Mouse (Mus musculus) lung, adult 18-20 months (tissue): ENCODE measurements at regions not wholly inside any gene's neighbourhood (a gene's known extent, or its start where the extent isn't known, plus 50 kb on each side); places are given as distances from the start of the nearest gene placed in this dataset.
A peak's percentile ranks its signal among the peaks of the same experiment; 100 is the strongest.
"Not testable (repeated sequence)": the region's sequence is repeated elsewhere in the genome, so short reads cannot be mapped to it uniquely, and the experiment has no call there.

ENCODE experiments used
- DNase-seq, 2 experiments: peaks; one replicate each; pipeline ENCODE4 v3.0.0; 2022; ENCODE audit warnings: mixed read lengths in 2 of 2

- DNase-seq, result not testable (repeated sequence)
Measured at GRCm38 (mm10) chr1:23316288-23316687, 81.3 kb downstream of the Ogfrl1 start.

- DNase-seq, result not testable (repeated sequence)
Measured at GRCm38 (mm10) chr1:23314863-23315262, 82.7 kb downstream of the Ogfrl1 start.

DNA sequence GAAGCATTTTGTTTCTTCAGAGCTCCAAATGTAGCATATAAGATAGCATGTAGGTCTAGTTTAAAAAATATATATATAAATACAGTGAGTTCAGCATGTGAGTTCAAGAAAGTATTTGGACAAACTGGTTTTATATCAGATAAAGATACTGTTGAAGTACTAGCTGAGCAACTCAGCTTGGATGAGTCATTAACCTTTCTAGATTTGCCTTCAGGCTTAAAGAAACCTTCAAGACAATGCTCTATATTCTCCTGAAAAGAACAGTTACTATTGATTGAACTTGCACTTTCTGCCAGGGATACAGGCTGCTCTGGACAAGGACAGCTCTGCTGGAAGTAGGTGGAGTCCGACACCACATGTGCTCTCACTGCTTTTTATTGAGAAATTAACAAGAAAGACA, 104.9 kb downstream of the Ogfrl1 start:
- DNase-seq, result no peak

DNA sequence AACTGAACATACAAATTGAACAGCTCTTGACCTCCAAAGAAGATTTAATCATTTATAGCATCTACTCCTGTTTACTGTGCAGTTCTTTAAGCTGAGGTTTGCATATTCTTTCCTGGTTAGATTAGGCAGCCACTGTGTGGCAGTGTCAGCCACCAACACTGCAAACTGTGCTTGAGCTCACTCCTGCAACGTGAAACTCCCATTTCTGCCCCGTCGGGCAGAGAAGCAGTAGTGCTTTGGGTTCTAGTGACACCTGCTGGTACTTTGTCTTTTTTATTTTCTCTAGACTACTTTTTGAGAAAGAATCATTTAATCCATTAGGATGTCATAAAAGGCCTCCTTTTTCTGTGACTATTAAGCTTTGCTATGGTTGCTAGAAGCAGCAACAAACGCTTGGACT, 110.8 kb downstream of the Ogfrl1 start:
- peak; percentile 45 to 72 for DNase-seq

GRCm38 (mm10) chr1:23282870-23283219, 114.7 kb downstream of the Ogfrl1 start:
- DNase-seq, result no peak

GRCm38 (mm10) chr1:23282215-23282869, 115.2 kb downstream of the Ogfrl1 start:
- DNase-seq, result no peak

- peak in 1 of 2 experiments; percentile 40 for DNase-seq
Measured at GRCm38 (mm10) chr1:23279827-23280226, 117.7 kb downstream of the Ogfrl1 start.

DNA sequence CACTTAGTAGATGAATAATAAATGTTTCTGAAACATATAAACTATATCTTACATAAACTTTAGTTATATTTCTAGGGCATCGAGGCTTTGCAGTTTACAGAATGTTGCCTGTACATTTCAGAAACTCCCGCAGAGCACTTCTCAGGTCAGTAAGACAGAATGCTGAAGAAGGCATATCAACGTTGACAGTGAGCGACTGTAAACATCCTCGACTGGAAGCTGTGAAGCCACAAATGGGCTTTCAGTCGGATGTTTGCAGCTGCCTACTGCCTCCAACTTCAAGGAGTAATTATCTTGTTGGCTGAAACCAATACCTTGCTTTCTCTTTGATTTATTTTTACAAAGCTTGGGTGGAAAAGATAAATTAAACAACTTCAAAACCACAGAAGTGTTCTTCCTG, 125.5 kb downstream of the Ogfrl1 start:
- DNase-seq, result no peak

DNA sequence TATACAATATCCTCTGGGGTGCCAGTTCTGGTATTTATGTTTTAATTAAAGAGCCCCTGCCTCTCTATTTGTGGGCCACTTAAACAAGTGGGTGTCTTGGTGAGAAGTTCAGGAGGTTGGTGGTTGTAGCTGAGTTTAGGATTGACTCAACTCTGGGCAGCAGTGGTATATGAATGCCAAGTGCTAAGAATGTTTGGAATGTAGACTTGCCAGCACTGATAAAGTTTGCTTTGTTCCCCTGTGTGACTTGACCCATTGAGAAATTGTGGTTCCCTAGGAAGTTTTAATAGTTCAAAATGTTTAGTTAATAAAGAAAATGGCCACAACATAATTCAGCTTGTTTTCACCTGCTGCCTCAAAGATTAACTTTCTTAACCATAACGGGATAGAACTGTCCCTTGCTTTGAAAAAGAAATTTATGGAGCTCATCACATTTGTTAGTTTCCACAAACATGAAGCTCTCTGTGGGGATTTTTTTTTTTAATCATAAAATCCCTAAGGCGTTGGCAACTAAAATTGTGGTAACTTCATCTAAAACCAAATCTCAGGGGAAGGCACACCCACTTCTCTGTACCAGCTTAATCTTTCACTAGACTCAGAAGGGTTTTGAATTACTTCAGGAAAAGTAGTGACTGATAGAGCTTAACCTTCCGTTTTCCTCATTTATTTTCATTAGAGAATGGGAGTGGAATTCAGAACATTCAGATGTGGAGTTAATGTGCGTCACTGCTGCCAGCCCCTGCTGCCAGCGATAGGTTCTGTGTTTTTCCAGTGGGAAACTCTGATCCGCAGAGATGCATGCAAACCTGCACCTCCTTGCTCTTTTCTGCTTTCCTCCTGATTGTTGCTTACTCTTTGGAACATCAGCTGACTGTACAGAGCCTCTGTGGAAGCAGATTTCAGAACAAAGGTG, 126.4 kb downstream of the Ogfrl1 start:
- peak; percentile 19 to 49 for DNase-seq

GRCm38 (mm10) chr1:23268062-23268461, 129.5 kb downstream of the Ogfrl1 start:
- no peak for DNase-seq

GRCm38 (mm10) chr1:23265556-23266232, 131.9 kb downstream of the Ogfrl1 start:
- no peak for DNase-seq

- DNase-seq, result peak in 1 of 2 experiments; percentile 21
Measured at GRCm38 (mm10) chr1:23264251-23264650, 133.3 kb downstream of the Ogfrl1 start.

- DNase-seq, result no peak
Measured at GRCm38 (mm10) chr1:23263798-23264197, 133.8 kb downstream of the Ogfrl1 start.

GRCm38 (mm10) chr1:23261652-23262051, 135.9 kb downstream of the Ogfrl1 start:
- no peak for DNase-seq

DNA sequence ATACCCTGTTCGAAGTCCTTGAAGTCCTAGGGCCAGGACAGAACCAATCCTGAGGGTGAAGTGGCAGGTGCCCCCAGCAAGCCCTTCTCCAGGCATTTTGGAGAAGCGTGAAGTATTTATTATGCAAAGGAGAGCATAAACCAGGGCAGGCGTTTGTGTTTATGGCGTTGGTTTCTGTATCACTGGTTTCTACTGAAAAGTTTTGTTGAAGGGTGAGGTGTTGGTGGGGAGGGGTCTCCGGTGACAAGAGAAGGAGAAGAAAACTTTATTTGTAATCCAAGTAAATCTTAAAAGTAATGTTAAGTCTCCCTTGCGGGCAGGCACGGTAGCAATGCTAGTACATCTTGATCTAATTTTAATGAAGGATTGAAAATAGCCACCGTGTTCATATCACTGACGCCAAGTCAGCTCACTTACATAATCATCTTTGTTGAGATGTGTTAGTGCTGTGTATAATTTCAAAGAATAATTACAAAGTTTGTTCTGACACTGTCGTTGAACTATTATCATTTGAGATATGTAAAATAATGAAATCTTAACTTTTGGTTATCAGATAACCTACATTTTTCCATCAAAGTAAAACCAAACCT, 140.2 kb downstream of the Ogfrl1 start:
- DNase-seq, result no peak

DNA sequence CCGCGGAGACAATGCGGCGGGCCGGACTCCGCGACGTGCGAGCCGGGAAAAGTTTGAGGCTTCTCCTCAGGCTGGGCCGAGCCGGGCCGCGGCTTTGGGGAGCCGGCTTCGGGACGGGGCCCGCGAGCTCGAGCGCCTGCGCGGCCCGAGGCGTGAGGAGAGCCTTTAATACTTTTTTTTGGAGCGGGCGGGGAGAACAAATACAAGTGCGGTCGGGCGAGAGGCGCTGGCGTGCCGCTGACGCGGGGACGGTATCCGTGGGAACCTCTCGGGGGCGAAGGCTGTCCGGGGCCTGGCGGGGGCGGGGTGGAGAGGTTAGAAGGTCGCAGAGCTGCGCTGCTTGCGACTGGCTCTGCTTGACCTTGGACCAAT, 141.0 kb downstream of the Ogfrl1 start:
- peak; percentile 83 to 89 for DNase-seq

DNA sequence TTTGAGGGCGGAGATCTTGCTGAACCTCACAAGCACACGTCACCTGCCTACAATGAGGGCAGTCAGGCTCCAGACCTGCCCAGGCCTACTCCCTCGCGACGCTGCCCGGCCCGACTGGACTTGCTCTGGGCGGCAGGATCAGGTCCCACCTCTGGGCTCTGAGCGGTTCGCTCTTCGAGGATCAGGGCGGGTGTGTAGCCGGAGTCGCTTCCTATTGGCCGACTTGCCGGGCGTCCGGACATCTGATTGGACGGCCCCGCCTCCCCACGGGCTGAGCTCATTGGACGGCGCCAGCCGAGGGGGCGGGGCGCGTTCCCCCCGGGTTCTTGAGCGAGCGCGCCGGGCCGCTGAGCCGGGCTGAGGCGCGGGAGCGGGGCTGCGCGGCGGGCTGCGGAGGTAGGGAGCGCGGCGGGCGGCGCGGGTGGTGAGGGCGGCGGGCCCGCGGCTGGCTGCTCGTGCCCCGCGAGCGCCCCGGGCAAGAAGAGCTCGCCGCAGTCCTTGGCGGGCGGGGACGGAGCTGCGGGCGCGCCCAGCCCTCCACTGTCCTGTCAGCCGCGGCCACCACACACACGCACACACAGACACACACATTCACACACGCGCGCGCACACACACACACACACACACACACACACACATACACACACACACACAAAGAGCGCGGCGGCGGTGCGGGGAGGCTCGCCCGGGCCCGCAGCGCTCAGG, 141.5 kb downstream of the Ogfrl1 start:
- peak; percentile 95 to 97 for DNase-seq

DNA sequence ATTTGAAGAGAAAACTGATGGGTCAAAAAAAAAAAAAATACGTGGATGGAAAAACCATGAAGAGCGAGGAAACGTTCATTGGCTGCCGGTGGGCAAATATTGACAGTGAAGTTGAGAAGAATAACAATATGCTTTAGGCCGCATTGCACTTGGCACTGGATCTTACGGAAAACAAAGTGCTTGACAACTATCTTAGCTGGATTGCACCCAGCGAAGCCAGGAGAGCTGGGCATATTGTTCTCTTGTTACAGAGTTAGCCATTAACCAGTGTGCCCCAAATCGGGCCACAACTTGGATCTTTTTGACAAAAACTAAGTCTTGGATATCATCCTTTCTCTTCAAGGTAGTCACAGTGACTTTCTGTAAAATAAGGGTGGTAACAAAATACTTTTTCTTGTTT, 143.3 kb downstream of the Ogfrl1 start:
- peak; percentile 16 to 36 for DNase-seq

GRCm38 (mm10) chr1:23231522-23231921, 129.5 kb upstream of the 4933415F23Rik start:
- no peak for DNase-seq

- peak; percentile 12 to 33 for DNase-seq
Measured at GRCm38 (mm10) chr1:23228478-23228877, 126.4 kb upstream of the 4933415F23Rik start.

- peak; percentile 48 to 66 for DNase-seq
Measured at GRCm38 (mm10) chr1:23214462-23215158, 112.6 kb upstream of the 4933415F23Rik start.

GRCm38 (mm10) chr1:23207843-23208242, 105.8 kb upstream of the 4933415F23Rik start:
- DNase-seq, result no peak
